22 mouse cellular contexts compared by ENCODE assay signal in the genomic region with DNA sequence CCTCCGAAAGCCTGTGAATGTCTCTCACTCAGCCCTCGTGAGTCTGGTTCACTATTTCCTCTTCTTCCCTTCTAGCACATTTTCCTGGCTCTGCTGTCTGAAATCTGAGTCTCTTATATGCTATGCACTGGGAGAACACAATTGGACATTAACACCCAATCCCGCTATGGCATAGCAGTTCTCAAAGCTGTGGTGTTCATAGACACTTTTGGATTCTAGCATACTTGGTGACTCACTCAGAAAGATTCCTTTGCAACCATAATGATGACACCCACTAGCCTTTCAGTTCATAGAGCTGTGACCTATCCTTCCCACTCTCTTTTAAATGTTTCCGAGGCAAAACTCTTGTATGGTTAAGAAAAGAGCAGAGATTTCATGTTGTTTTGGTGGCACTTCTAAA. TPM values are rescaled to one million over a fixed set of nuclear protein-coding genes. Genes with fewer than 3 reads are reported as not detected.
DNase-seq lines count a peak whose midpoint lies in the region; ATAC-seq and TF ChIP-seq lines count a peak whose summit lies in the region.
"Had no signal": no experiment of that assay in that cellular context is flagged by ENCODE, and none has a peak within 500 bp of the region (broad histone marks: within the 10 kb centered on the region; RNA-seq: fewer than 3 reads in every experiment).

No protein-coding gene starts in this region.

- peaks cover 33 to 60% of the 10 kb centered on the region in 2 experiments for H3K4me1 ChIP-seq in CH12.LX (ENCODE audit: control insufficient read depth in 1 of 2, insufficient read depth in 2 of 2)
- H3K4me1 ChIP-seq in hindbrain, embryonic 13.5 days (replicated peaks), result no peaks in the 10 kb centered on the region
- no peaks in the 10 kb centered on the region for H3K4me1 ChIP-seq in hindbrain, embryonic 12.5 days
- H3K4me1 ChIP-seq: embryonic facial prominence, embryonic 13.5 days; forebrain, embryonic 13.5 days; intestine, embryonic 15.5 days had no signal

- no peak for TF ChIP-seq RAD21 in CH12.LX (IDR thresholded peaks at IDR 0.05; ENCODE audit: low read depth, low read length)

- peaks cover 9% of the 10 kb centered on the region for H3K9me3 ChIP-seq in CH12.LX (replicated peaks; ENCODE audit: low read length)
- H3K9me3 ChIP-seq in hindbrain, embryonic 13.5 days, result no peaks in the 10 kb centered on the region
- no peaks in the 10 kb centered on the region for H3K9me3 ChIP-seq in hindbrain, embryonic 12.5 days (replicated peaks)
- H3K9me3 ChIP-seq: embryonic facial prominence, embryonic 13.5 days; forebrain, embryonic 13.5 days; heart, embryonic 13.5 days; intestine, embryonic 15.5 days had no signal

- peaks cover 5 to 8% of the 10 kb centered on the region in 2 experiments for H3K36me3 ChIP-seq in CH12.LX (replicated peaks in 1 of 2; ENCODE audit: control insufficient read depth in 1 of 2, insufficient read depth in 1 of 2, low read length in 1 of 2)
- H3K36me3 ChIP-seq in hindbrain, embryonic 13.5 days, result no peaks in the 10 kb centered on the region
- no peaks in the 10 kb centered on the region for H3K36me3 ChIP-seq in hindbrain, embryonic 12.5 days
- H3K36me3 ChIP-seq: embryonic facial prominence, embryonic 13.5 days; heart, embryonic 13.5 days; intestine, embryonic 15.5 days had no signal

- no peak overlapping the region for H3K4me3 ChIP-seq in CH12.LX (replicated peaks in 1 of 3; ENCODE audit: low read depth in 2 of 3, low read length in 2 of 3, poor library complexity in 1 of 3)
- no peak overlapping the region for H3K4me3 ChIP-seq in hindbrain, embryonic 13.5 days
- H3K4me3 ChIP-seq in hindbrain, embryonic 12.5 days, result no peak overlapping the region
- H3K4me3 ChIP-seq: embryonic facial prominence, embryonic 13.5 days; forebrain, embryonic 13.5 days; heart, embryonic 13.5 days; intestine, embryonic 15.5 days had no signal

- peak overlapping the region; percentile 32 for H3K9ac ChIP-seq in CH12.LX (ENCODE audit: insufficient read depth, low read depth)
- H3K9ac ChIP-seq in hindbrain, embryonic 13.5 days, result no peak overlapping the region
- H3K9ac ChIP-seq in hindbrain, embryonic 12.5 days, result no peak overlapping the region
- H3K9ac ChIP-seq: embryonic facial prominence, embryonic 13.5 days; forebrain, embryonic 13.5 days; heart, embryonic 13.5 days; hindbrain, embryonic 14.5 days; intestine, embryonic 15.5 days had no signal

- dilution Hi-C loops in CH12.LX (cut with MboI; ENCODE audit: extremely low pct_ligation_motif_present, extremely low pct_unique_long_range_greater_than_20kb, low sequenced_read_pairs), result no loop called here

- peak; percentile 67 for ATAC-seq in frontal cortex, adult (ENCODE audit: low TSS enrichment)
- ATAC-seq in hindbrain, embryonic 13.5 days (ENCODE audit: low FRiP score), result no peak
- no peak for ATAC-seq in hindbrain, embryonic 12.5 days (ENCODE audit: low FRiP score)
- ATAC-seq: forebrain, embryonic 13.5 days; intestine, embryonic 15.5 days had no signal

- H3K27me3 ChIP-seq in CH12.LX (replicated peaks), result no peaks in the 10 kb centered on the region
- H3K27me3 ChIP-seq in hindbrain, embryonic 13.5 days, result no peaks in the 10 kb centered on the region
- H3K27me3 ChIP-seq in hindbrain, embryonic 12.5 days, result no peaks in the 10 kb centered on the region
- H3K27me3 ChIP-seq: embryonic facial prominence, embryonic 13.5 days; forebrain, embryonic 13.5 days; heart, embryonic 13.5 days; intestine, embryonic 15.5 days had no signal

- H3K79me2 ChIP-seq in CH12.LX (replicated peaks; ENCODE audit: control insufficient read depth, extremely low read depth, insufficient read depth, poor library complexity, severe bottlenecking), result peaks cover 4% of the 10 kb centered on the region; the same call in 1 of the 2 replicates

- no peak overlapping the region for H3K4me2 ChIP-seq in CH12.LX (ENCODE audit: insufficient read depth, low read depth, poor library complexity, severe bottlenecking)
- no peak overlapping the region for H3K4me2 ChIP-seq in hindbrain, embryonic 13.5 days
- no peak overlapping the region for H3K4me2 ChIP-seq in hindbrain, embryonic 12.5 days (replicated peaks)
- H3K4me2 ChIP-seq: embryonic facial prominence, embryonic 13.5 days; forebrain, embryonic 13.5 days; heart, embryonic 13.5 days; hindbrain, embryonic 14.5 days; intestine, embryonic 15.5 days had no signal

- no peak for TF ChIP-seq POLR2A in CH12.LX (IDR thresholded peaks at IDR 0.05; ENCODE audit: low read depth, low read length)

- in situ Hi-C loops in CH12.LX (cut with MboI; ENCODE audit: low pct_ligation_motif_present, low pct_unique_long_range_greater_than_20kb, low sequenced_read_pairs), result no loop called here

- WGBS in hindbrain, embryonic 13.5 days, result 90% methylated on average over 4 of the region's 4 CpGs
- WGBS in hindbrain, embryonic 12.5 days, result 87% methylated on average over 4 of the region's 4 CpGs

- peak overlapping the region; percentile 63; the same call in 1 of the 2 replicates for H3K27ac ChIP-seq in CH12.LX (ENCODE audit: insufficient read depth, low read depth)
- no peak overlapping the region for H3K27ac ChIP-seq in hindbrain, embryonic 13.5 days
- no peak overlapping the region for H3K27ac ChIP-seq in hindbrain, embryonic 12.5 days
- H3K27ac ChIP-seq: embryonic facial prominence, embryonic 13.5 days; forebrain, embryonic 13.5 days; heart, embryonic 13.5 days; hindbrain, embryonic 14.5 days; intestine, embryonic 15.5 days had no signal

- no peak for TF ChIP-seq CTCF in CH12.LX (conservative IDR thresholded peaks at IDR 0.05 in 1 of 2, IDR thresholded peaks at IDR 0.05 in 1 of 2; ENCODE audit: low read depth in 2 of 2, low read length in 2 of 2)

- no peak for TF ChIP-seq EP300 in CH12.LX (IDR thresholded peaks at IDR 0.05; ENCODE audit: low read length)

- no peak for DNase-seq in frontal cortex, adult 2 months (ENCODE audit: extremely low spot score in 1 of 2, low spot score in 1 of 2)
- peak; percentile 66 for DNase-seq in 3134 (ENCODE audit: extremely low read depth, insufficient read length, low spot score)
- DNase-seq in CH12.LX (ENCODE audit: extremely low read depth), result no peak
- DNase-seq in brain, adult 2 months (ENCODE audit: low read depth, low spot score), result peak; percentile 26
- DNase-seq in cerebellum, adult 11-12 months, result no peak
- DNase-seq: adrenal gland, adult 8-10 months; adrenal gland, postnatal 36 days; cerebellum, adult 11 months; cerebellum, adult 9-10 months; cerebellum, postnatal 25 days; gastrocnemius, postnatal 36 days; heart, adult 11 months; heart, postnatal 36 days; kidney, adult 18-20 months had no signal

TF ChIP-seq in CH12.LX, 34 proteins besides CTCF, POLR2A, EP300 and RAD21:
- no peak for TF ChIP-seq MEF2A (IDR thresholded peaks at IDR 0.05; ENCODE audit: borderline replicate concordance, low read depth, low read length)
- no peak for TF ChIP-seq KAT2A (IDR thresholded peaks at IDR 0.05; ENCODE audit: insufficient replicate concordance, low read length)
- no peak for TF ChIP-seq ELF1 (IDR thresholded peaks at IDR 0.05; ENCODE audit: low read depth, low read length)
- no peak for TF ChIP-seq NELFE (IDR thresholded peaks at IDR 0.05; ENCODE audit: low read depth, low read length)
- TF ChIP-seq CHD2 (IDR thresholded peaks at IDR 0.05; ENCODE audit: low read length), result no peak
- TF ChIP-seq RCOR1 (conservative IDR thresholded peaks at IDR 0.05; ENCODE audit: low read depth, low read length), result no peak
- no peak for TF ChIP-seq JUN (IDR thresholded peaks at IDR 0.05; ENCODE audit: insufficient read depth, low read depth, low read length)
- TF ChIP-seq USF1 (IDR thresholded peaks at IDR 0.05; ENCODE audit: low read depth, low read length), result no peak
TF ChIP-seq in CH12.LX: peak in this region for 0.

RNA-seq across cellular contexts. Expression of a gene that starts 33.7 kb away (rescaled TPM):
- 44.6 and 55.9 TPM in 2 replicates for polyA plus RNA-seq in frontal cortex, adult 2 months (2012; rRNA removed)
- total RNA-seq in CH12.LX (2012; rRNA removed) (10.6 and 15.8 TPM in 2 replicates), CH12.LX (2014; rRNA removed) (18.2 and 19.2 TPM in 2 replicates)
- 9.3 and 11.1 TPM in 2 replicates for polyA plus RNA-seq in CH12.LX (2012; ENCODE audit: insufficient read length, low read depth)
- 19.9 and 21.0 TPM in 2 replicates for polyA plus RNA-seq in hindbrain, embryonic 13.5 days (2015; fragmentation: Nextera tagmentation; extraction: Ambion mirVana)
- polyA plus RNA-seq in hindbrain, embryonic 12.5 days (2016; fragmentation: Nextera tagmentation; extraction: Ambion mirVana), result 16.1 and 19.2 TPM in 2 replicates

Comparison
In these comparisons a context has a peak if more than half of its experiments do, and no peak if none do; other contexts are left out.
1. DNase-seq: peak in 3134 (single experiment) and brain, adult 2 months (single experiment); none in frontal cortex, adult 2 months (0 of 2), CH12.LX (single experiment) and cerebellum, adult 11-12 months (single experiment).